Mouse (Mus musculus): ENCODE results near the gene Spata13. TPM values are rescaled to one million over a fixed set of nuclear protein-coding genes. Genes with fewer than 3 reads are reported as not detected.

Gene Spata13
- polyA plus RNA-seq, 1 experiment from 2014 or later, result 31.6 TPM

- H3K27ac ChIP-seq (replicated peaks; ENCODE audit: low read depth, low read length), result no peak overlapping the region
- ATAC-seq (ENCODE audit: low FRiP score, low TSS enrichment), result no peak; the same call in 1 of the 2 replicates
- no peaks in the 10 kb centered on the region for H3K27me3 ChIP-seq (ENCODE audit: control insufficient read depth, insufficient read depth, low read length)
- no peak overlapping the region for H3K9ac ChIP-seq (replicated peaks; ENCODE audit: low read length)
- H3K4me3 ChIP-seq (replicated peaks; ENCODE audit: low read depth, low read length), result no peak overlapping the region
- DNase-seq, result peak; percentile 89
- H3K4me1 ChIP-seq (ENCODE audit: control insufficient read depth, insufficient read depth, low read length), result peaks cover 12% of the 10 kb centered on the region
- no peak overlapping the region for H3K4me2 ChIP-seq (ENCODE audit: low read length)
- H3K9me3 ChIP-seq (ENCODE audit: control insufficient read depth, low read length), result no peaks in the 10 kb centered on the region
- H3K36me3 ChIP-seq (ENCODE audit: control insufficient read depth, insufficient read depth, low read length), result no peaks in the 10 kb centered on the region
- 43% methylated on average over 7 of the region's 7 CpGs for WGBS
Observed at GRCm38 (mm10) chr14:60688509-60689205, 54.9 kb downstream of the Spata13 start.

- H3K9ac ChIP-seq (replicated peaks; ENCODE audit: low read length), result no peak overlapping the region
- peaks cover 7% of the 10 kb centered on the region for H3K4me1 ChIP-seq (ENCODE audit: control insufficient read depth, insufficient read depth, low read length)
- no peak overlapping the region for H3K27ac ChIP-seq (replicated peaks; ENCODE audit: low read depth, low read length)
- no peak overlapping the region for H3K4me2 ChIP-seq (ENCODE audit: low read length)
- no peak overlapping the region for H3K4me3 ChIP-seq (replicated peaks; ENCODE audit: low read depth, low read length)
- ATAC-seq (ENCODE audit: low FRiP score, low TSS enrichment) (no peak), DNase-seq (no peak)
- H3K27me3 ChIP-seq (ENCODE audit: control insufficient read depth, insufficient read depth, low read length), result no peaks in the 10 kb centered on the region
- H3K36me3 ChIP-seq (ENCODE audit: control insufficient read depth, insufficient read depth, low read length), result no peaks in the 10 kb centered on the region
- H3K9me3 ChIP-seq (ENCODE audit: control insufficient read depth, low read length), result no peaks in the 10 kb centered on the region
- 87% methylated on average over 5 of the region's 5 CpGs for WGBS
Observed at GRCm38 (mm10) chr14:60689768-60690167, 56.0 kb downstream of the Spata13 start.

- WGBS, result 28% methylated on average over 7 of the region's 7 CpGs
- no peak overlapping the region for H3K4me3 ChIP-seq (replicated peaks; ENCODE audit: low read depth, low read length)
- no peaks in the 10 kb centered on the region for H3K36me3 ChIP-seq (ENCODE audit: control insufficient read depth, insufficient read depth, low read length)
- no peaks in the 10 kb centered on the region for H3K27me3 ChIP-seq (ENCODE audit: control insufficient read depth, insufficient read depth, low read length)
- no peak overlapping the region for H3K4me2 ChIP-seq (ENCODE audit: low read length)
- no peak overlapping the region for H3K27ac ChIP-seq (replicated peaks; ENCODE audit: low read depth, low read length)
- peak; percentile 56 for DNase-seq
- H3K9me3 ChIP-seq (ENCODE audit: control insufficient read depth, low read length), result no peaks in the 10 kb centered on the region
- no peak for ATAC-seq (ENCODE audit: low FRiP score, low TSS enrichment)
- H3K4me1 ChIP-seq (ENCODE audit: control insufficient read depth, insufficient read depth, low read length), result peaks cover 7% of the 10 kb centered on the region
- no peak overlapping the region for H3K9ac ChIP-seq (replicated peaks; ENCODE audit: low read length)
Observed at GRCm38 (mm10) chr14:60690631-60691030, 56.8 kb downstream of the Spata13 start.

- no peak for ATAC-seq (ENCODE audit: low FRiP score, low TSS enrichment)
- Histone ChIP-seq H3K36me3 (ENCODE audit: control insufficient read depth, insufficient read depth, low read length) (no peaks in the 10 kb centered on the region), H3K9me3 (ENCODE audit: control insufficient read depth, low read length) (no peaks in the 10 kb centered on the region), H3K4me1 (ENCODE audit: control insufficient read depth, insufficient read depth, low read length) (peaks cover 7% of the 10 kb centered on the region), H3K4me2 (ENCODE audit: low read length) (no peak overlapping the region), H3K9ac (replicated peaks; ENCODE audit: low read length) (0 out of 2 replicates have a peak overlapping the region, but pooled peaks have one; percentile 16), H3K27me3 (ENCODE audit: control insufficient read depth, insufficient read depth, low read length) (no peaks in the 10 kb centered on the region), H3K4me3 (replicated peaks; ENCODE audit: low read depth, low read length) (no peak overlapping the region), H3K27ac (replicated peaks; ENCODE audit: low read depth, low read length) (no peak overlapping the region)
- DNase-seq, result peak; percentile 34
- WGBS, result 44% methylated on average over 11 of the region's 11 CpGs
Observed at GRCm38 (mm10) chr14:60693122-60693536, 59.3 kb downstream of the Spata13 start.

- Histone ChIP-seq H3K27me3 (ENCODE audit: control insufficient read depth, insufficient read depth, low read length) (no peaks in the 10 kb centered on the region), H3K9me3 (ENCODE audit: control insufficient read depth, low read length) (no peaks in the 10 kb centered on the region), H3K4me2 (ENCODE audit: low read length) (no peak overlapping the region), H3K27ac (replicated peaks; ENCODE audit: low read depth, low read length) (no peak overlapping the region), H3K4me1 (ENCODE audit: control insufficient read depth, insufficient read depth, low read length) (peaks cover 3% of the 10 kb centered on the region), H3K9ac (replicated peaks; ENCODE audit: low read length) (0 out of 2 replicates have a peak overlapping the region, but pooled peaks have one; percentile 16), H3K36me3 (ENCODE audit: control insufficient read depth, insufficient read depth, low read length) (no peaks in the 10 kb centered on the region), H3K4me3 (replicated peaks; ENCODE audit: low read depth, low read length) (no peak overlapping the region)
- DNase-seq, result no peak
- no peak for ATAC-seq (ENCODE audit: low FRiP score, low TSS enrichment)
- 76% methylated on average over 5 of the region's 5 CpGs for WGBS
Observed at GRCm38 (mm10) chr14:60693666-60694065, 59.9 kb downstream of the Spata13 start.

GRCm38 (mm10) chr14:60694215-60694997, 60.6 kb downstream of the Spata13 start:
- Histone ChIP-seq H3K36me3 (ENCODE audit: control insufficient read depth, insufficient read depth, low read length) (no peaks in the 10 kb centered on the region), H3K9me3 (ENCODE audit: control insufficient read depth, low read length) (no peaks in the 10 kb centered on the region), H3K4me2 (ENCODE audit: low read length) (no peak overlapping the region), H3K4me1 (ENCODE audit: control insufficient read depth, insufficient read depth, low read length) (no peaks in the 10 kb centered on the region), H3K27ac (replicated peaks; ENCODE audit: low read depth, low read length) (no peak overlapping the region), H3K4me3 (replicated peaks; ENCODE audit: low read depth, low read length) (no peak overlapping the region), H3K9ac (replicated peaks; ENCODE audit: low read length) (no peak overlapping the region), H3K27me3 (ENCODE audit: control insufficient read depth, insufficient read depth, low read length) (no peaks in the 10 kb centered on the region)
- DNase-seq (peak; percentile 84), ATAC-seq (ENCODE audit: low FRiP score, low TSS enrichment) (no peak)
- 76% methylated on average over 14 of the region's 14 CpGs for WGBS

- Histone ChIP-seq H3K27ac (replicated peaks; ENCODE audit: low read depth, low read length) (no peak overlapping the region), H3K9me3 (ENCODE audit: control insufficient read depth, low read length) (no peaks in the 10 kb centered on the region), H3K4me1 (ENCODE audit: control insufficient read depth, insufficient read depth, low read length) (no peaks in the 10 kb centered on the region), H3K4me2 (ENCODE audit: low read length) (no peak overlapping the region), H3K27me3 (ENCODE audit: control insufficient read depth, insufficient read depth, low read length) (no peaks in the 10 kb centered on the region), H3K36me3 (ENCODE audit: control insufficient read depth, insufficient read depth, low read length) (no peaks in the 10 kb centered on the region), H3K4me3 (replicated peaks; ENCODE audit: low read depth, low read length) (no peak overlapping the region), H3K9ac (replicated peaks; ENCODE audit: low read length) (no peak overlapping the region)
- ATAC-seq (ENCODE audit: low FRiP score, low TSS enrichment), result no peak
- DNase-seq, result no peak
- WGBS, result 80% methylated on average over 6 of the region's 8 CpGs
Observed at GRCm38 (mm10) chr14:60697351-60697750, 63.5 kb downstream of the Spata13 start.

GRCm38 (mm10) chr14:60698980-60699379, 65.2 kb downstream of the Spata13 start:
- no peak for ATAC-seq (ENCODE audit: low FRiP score, low TSS enrichment)
- no peaks in the 10 kb centered on the region for H3K27me3 ChIP-seq (ENCODE audit: control insufficient read depth, insufficient read depth, low read length)
- no peak overlapping the region for H3K4me3 ChIP-seq (replicated peaks; ENCODE audit: low read depth, low read length)
- no peaks in the 10 kb centered on the region for H3K36me3 ChIP-seq (ENCODE audit: control insufficient read depth, insufficient read depth, low read length)
- DNase-seq, result no peak
- H3K9ac ChIP-seq (replicated peaks; ENCODE audit: low read length), result no peak overlapping the region
- H3K9me3 ChIP-seq (ENCODE audit: control insufficient read depth, low read length), result no peaks in the 10 kb centered on the region
- H3K27ac ChIP-seq (replicated peaks; ENCODE audit: low read depth, low read length), result no peak overlapping the region
- H3K4me1 ChIP-seq (ENCODE audit: control insufficient read depth, insufficient read depth, low read length), result no peaks in the 10 kb centered on the region
- WGBS, result 75% methylated on average over 10 of the region's 10 CpGs
- H3K4me2 ChIP-seq (ENCODE audit: low read length), result no peak overlapping the region
